Mouse (Mus musculus): ENCODE results near the gene Olfr434. TPM values are rescaled to one million over a fixed set of nuclear protein-coding genes. Genes with fewer than 3 reads are reported as not detected.

The Olfr434 gene
- polyA plus RNA-seq, 1 experiment: not detected

DNA sequence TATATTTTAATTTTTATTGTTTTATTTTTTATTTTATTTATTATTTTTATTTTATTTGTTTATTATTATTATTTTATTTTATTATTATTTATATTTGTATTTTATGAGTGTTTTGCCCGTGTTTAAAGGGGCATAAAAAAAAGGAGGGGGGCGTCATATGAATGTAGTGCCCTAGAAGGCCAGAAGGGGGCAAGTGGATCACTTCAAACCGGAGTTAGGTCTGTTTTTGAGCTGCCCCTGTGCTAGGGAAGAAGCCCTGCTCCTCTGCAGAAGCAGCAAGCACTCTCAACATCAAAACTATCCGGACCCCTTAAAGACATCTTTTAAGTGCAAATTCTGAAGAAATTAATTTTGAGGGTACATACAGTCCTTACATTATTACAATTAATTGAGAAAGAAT lies 29.2 kb downstream of the Olfr434 start:
- no peak for TF ChIP-seq CTCF (IDR thresholded peaks at IDR 0.05; ENCODE audit: control insufficient read depth, insufficient read depth, insufficient read length)
- TF ChIP-seq USF1 (IDR thresholded peaks at IDR 0.05; ENCODE audit: low read depth): no peak
- no peak for TF ChIP-seq FOSL1 (IDR thresholded peaks at IDR 0.05; ENCODE audit: insufficient read depth, low read length, poor library complexity, severe bottlenecking)
- H3K4me3 ChIP-seq (ENCODE audit: insufficient read depth, poor library complexity, severe bottlenecking): no peak overlapping the region
- H3K79me2 ChIP-seq (ENCODE audit: control insufficient read depth, insufficient read depth): no peaks in the 10 kb centered on the region
- no peak overlapping the region for H3ac ChIP-seq (ENCODE audit: control insufficient read depth, insufficient read length, low read depth)
- no peaks in the 10 kb centered on the region for H3K27me3 ChIP-seq (ENCODE audit: control insufficient read depth, insufficient read depth, insufficient read length)
- no peaks in the 10 kb centered on the region for H3K36me3 ChIP-seq (ENCODE audit: control insufficient read depth, insufficient read depth)
- no peaks in the 10 kb centered on the region for H3K79me3 ChIP-seq (ENCODE audit: low read depth)

GRCm38 (mm10) chr6:43247396-43247795 lies 34.6 kb downstream of the Olfr434 start:
- Histone ChIP-seq H3K79me2 (ENCODE audit: control insufficient read depth, insufficient read depth) (no peaks in the 10 kb centered on the region), H3K4me3 (ENCODE audit: insufficient read depth, poor library complexity, severe bottlenecking) (no peak overlapping the region), H3K79me3 (ENCODE audit: low read depth) (no peaks in the 10 kb centered on the region), H3ac (ENCODE audit: control insufficient read depth, insufficient read length, low read depth) (no peak overlapping the region), H3K36me3 (ENCODE audit: control insufficient read depth, insufficient read depth) (no peaks in the 10 kb centered on the region), H3K27me3 (ENCODE audit: control insufficient read depth, insufficient read depth, insufficient read length) (no peaks in the 10 kb centered on the region)
- TF ChIP-seq CEBPB (IDR thresholded peaks at IDR 0.05; ENCODE audit: low read depth): no peak
- TF ChIP-seq MAX (IDR thresholded peaks at IDR 0.05): no peak
- TF ChIP-seq MYOD1 (IDR thresholded peaks at IDR 0.05; ENCODE audit: control insufficient read depth, insufficient read length, low read depth): peak; percentile 27
- peak; percentile 88 for TF ChIP-seq FOSL1 (IDR thresholded peaks at IDR 0.05; ENCODE audit: insufficient read depth, low read length, poor library complexity, severe bottlenecking)
- TF ChIP-seq MYOG (IDR thresholded peaks at IDR 0.05; ENCODE audit: control insufficient read depth, extremely low read depth, insufficient read length): no peak
- no peak for TF ChIP-seq USF1 (IDR thresholded peaks at IDR 0.05; ENCODE audit: low read depth)
- no peak for TF ChIP-seq CTCF (IDR thresholded peaks at IDR 0.05; ENCODE audit: control insufficient read depth, insufficient read depth, insufficient read length)

DNA sequence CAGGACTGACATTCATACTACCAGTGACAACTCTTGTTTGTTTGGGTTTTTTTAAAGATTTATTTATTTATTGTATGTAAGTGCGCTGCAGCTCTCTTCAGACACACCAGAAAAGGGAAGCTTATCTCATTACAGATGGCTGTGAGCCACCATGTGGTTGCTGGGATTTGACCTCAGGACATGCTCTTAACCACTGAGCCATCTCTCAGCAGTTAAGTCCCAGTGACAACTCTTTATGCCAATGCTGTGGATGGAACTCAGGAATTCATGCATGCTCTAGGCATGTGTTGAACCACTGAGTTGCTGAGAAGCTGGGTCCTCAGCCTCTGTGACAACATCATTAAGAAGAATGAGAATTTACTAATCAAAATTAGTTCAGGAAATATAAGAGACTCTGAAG lies 40.2 kb downstream of the Olfr434 start:
- Histone ChIP-seq H3K79me2 (ENCODE audit: control insufficient read depth, insufficient read depth) (no peaks in the 10 kb centered on the region), H3K36me3 (ENCODE audit: control insufficient read depth, insufficient read depth) (no peaks in the 10 kb centered on the region)
- TF ChIP-seq FOSL1 (IDR thresholded peaks at IDR 0.05; ENCODE audit: insufficient read depth, low read length, poor library complexity, severe bottlenecking) (no peak), MYOG (IDR thresholded peaks at IDR 0.05; ENCODE audit: control insufficient read depth, extremely low read depth, insufficient read length) (no peak), MYOD1 (IDR thresholded peaks at IDR 0.05; ENCODE audit: control insufficient read depth, insufficient read length, low read depth) (no peak), CEBPB (IDR thresholded peaks at IDR 0.05; ENCODE audit: low read depth) (no peak), CTCF (IDR thresholded peaks at IDR 0.05; ENCODE audit: control insufficient read depth, insufficient read depth, insufficient read length) (no peak), MAX (IDR thresholded peaks at IDR 0.05) (no peak), USF1 (IDR thresholded peaks at IDR 0.05; ENCODE audit: low read depth) (no peak)

GRCm38 (mm10) chr6:43254193-43254926 lies 41.5 kb downstream of the Olfr434 start:
- Histone ChIP-seq H3K79me2 (ENCODE audit: control insufficient read depth, insufficient read depth) (no peaks in the 10 kb centered on the region), H3K27me3 (ENCODE audit: control insufficient read depth, insufficient read depth, insufficient read length) (no peaks in the 10 kb centered on the region), H3ac (ENCODE audit: control insufficient read depth, insufficient read length, low read depth) (no peak overlapping the region), H3K4me3 (ENCODE audit: insufficient read depth, poor library complexity, severe bottlenecking) (no peak overlapping the region), H3K79me3 (ENCODE audit: low read depth) (no peaks in the 10 kb centered on the region), H3K36me3 (ENCODE audit: control insufficient read depth, insufficient read depth) (no peaks in the 10 kb centered on the region)
- peak; percentile 18 for TF ChIP-seq CTCF (IDR thresholded peaks at IDR 0.05; ENCODE audit: control insufficient read depth, insufficient read depth, insufficient read length)
- TF ChIP-seq CEBPB (IDR thresholded peaks at IDR 0.05; ENCODE audit: low read depth): no peak

More for the DNA sequence above, 40.2 kb downstream of the Olfr434 start:
- no peak overlapping the region for H3ac ChIP-seq (ENCODE audit: control insufficient read depth, insufficient read length, low read depth)
- H3K27me3 ChIP-seq (ENCODE audit: control insufficient read depth, insufficient read depth, insufficient read length): no peaks in the 10 kb centered on the region
- H3K79me3 ChIP-seq (ENCODE audit: low read depth): no peaks in the 10 kb centered on the region
- no peak overlapping the region for H3K4me3 ChIP-seq (ENCODE audit: insufficient read depth, poor library complexity, severe bottlenecking)

DNA sequence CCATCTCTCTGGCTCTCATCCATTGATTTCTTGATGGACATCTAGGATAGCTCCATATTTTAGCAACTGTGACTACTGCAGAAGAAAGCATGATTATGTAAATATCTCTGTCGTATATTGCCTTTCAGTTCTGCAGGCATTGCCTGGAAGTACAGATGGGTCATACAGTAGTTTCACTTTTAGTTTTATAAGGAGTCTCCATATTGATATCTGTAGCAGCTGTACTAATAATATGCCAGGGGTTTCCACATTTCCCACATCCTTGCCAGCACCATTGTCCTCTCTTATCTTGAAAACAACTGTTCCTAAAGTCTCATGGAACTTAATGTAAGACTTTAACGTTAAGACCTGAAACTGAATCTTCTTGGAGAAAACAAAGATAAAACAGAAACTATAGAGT lies 47.9 kb downstream of the Olfr434 start:
- H3ac ChIP-seq (ENCODE audit: control insufficient read depth, insufficient read length, low read depth): no peak overlapping the region
- no peaks in the 10 kb centered on the region for H3K36me3 ChIP-seq (ENCODE audit: control insufficient read depth, insufficient read depth)
- H3K4me3 ChIP-seq (ENCODE audit: insufficient read depth, poor library complexity, severe bottlenecking): no peak overlapping the region
- H3K79me2 ChIP-seq (ENCODE audit: control insufficient read depth, insufficient read depth): peaks cover 5% of the 10 kb centered on the region
- H3K79me3 ChIP-seq (ENCODE audit: low read depth): no peaks in the 10 kb centered on the region
- H3K27me3 ChIP-seq (ENCODE audit: control insufficient read depth, insufficient read depth, insufficient read length): no peaks in the 10 kb centered on the region
- TF ChIP-seq CEBPB (IDR thresholded peaks at IDR 0.05; ENCODE audit: low read depth) (no peak), MYOG (IDR thresholded peaks at IDR 0.05; ENCODE audit: control insufficient read depth, extremely low read depth, insufficient read length) (no peak), MAX (IDR thresholded peaks at IDR 0.05) (no peak), MYOD1 (IDR thresholded peaks at IDR 0.05; ENCODE audit: control insufficient read depth, insufficient read length, low read depth) (no peak), FOSL1 (IDR thresholded peaks at IDR 0.05; ENCODE audit: insufficient read depth, low read length, poor library complexity, severe bottlenecking) (no peak), CTCF (IDR thresholded peaks at IDR 0.05; ENCODE audit: control insufficient read depth, insufficient read depth, insufficient read length) (no peak)

- Histone ChIP-seq H3ac (ENCODE audit: control insufficient read depth, insufficient read length, low read depth) (peak within 1 kb of the TSS; percentile 64), H3K27me3 (ENCODE audit: control insufficient read depth, insufficient read depth, insufficient read length) (no peaks in the 10 kb centered on the region), H3K4me3 (ENCODE audit: insufficient read depth, poor library complexity, severe bottlenecking) (peak within 1 kb of the TSS; percentile 53), H3K79me2 (ENCODE audit: control insufficient read depth, insufficient read depth) (peaks cover 50% of the 10 kb centered on the region), H3K36me3 (ENCODE audit: control insufficient read depth, insufficient read depth) (no peaks in the 10 kb centered on the region), H3K79me3 (ENCODE audit: low read depth) (peaks cover 20% of the 10 kb centered on the region)
- TF ChIP-seq CEBPB (IDR thresholded peaks at IDR 0.05; ENCODE audit: low read depth) (no peak), CTCF (IDR thresholded peaks at IDR 0.05; ENCODE audit: control insufficient read depth, insufficient read depth, insufficient read length) (no peak), MYOD1 (IDR thresholded peaks at IDR 0.05; ENCODE audit: control insufficient read depth, insufficient read length, low read depth) (no peak), MYOG (IDR thresholded peaks at IDR 0.05; ENCODE audit: control insufficient read depth, extremely low read depth, insufficient read length) (no peak), FOSL1 (IDR thresholded peaks at IDR 0.05; ENCODE audit: insufficient read depth, low read length, poor library complexity, severe bottlenecking) (no peak), USF1 (IDR thresholded peaks at IDR 0.05; ENCODE audit: low read depth) (no peak), MAX (IDR thresholded peaks at IDR 0.05) (no peak)
These were observed 52.7 kb downstream of the Olfr434 start, which contains the start of gene Arhgef5 for GRCm38 (mm10) chr6:43265363-43266041. Arhgef5 (plus strand) TSS chr6:43265582.
